Mouse (Mus musculus) lung, postnatal 36 days (tissue): ENCODE measurements around the gene Cd27.
"Not testable (repeated sequence)": the region's sequence is repeated elsewhere in the genome, so short reads cannot be mapped to it uniquely, and the experiment has no call there.

ENCODE experiments used
- DNase-seq: peaks from one replicate; pipeline ENCODE4 v3.0.0; 2022; ENCODE audit warnings: mixed read lengths

Cd27 gene

DNA sequence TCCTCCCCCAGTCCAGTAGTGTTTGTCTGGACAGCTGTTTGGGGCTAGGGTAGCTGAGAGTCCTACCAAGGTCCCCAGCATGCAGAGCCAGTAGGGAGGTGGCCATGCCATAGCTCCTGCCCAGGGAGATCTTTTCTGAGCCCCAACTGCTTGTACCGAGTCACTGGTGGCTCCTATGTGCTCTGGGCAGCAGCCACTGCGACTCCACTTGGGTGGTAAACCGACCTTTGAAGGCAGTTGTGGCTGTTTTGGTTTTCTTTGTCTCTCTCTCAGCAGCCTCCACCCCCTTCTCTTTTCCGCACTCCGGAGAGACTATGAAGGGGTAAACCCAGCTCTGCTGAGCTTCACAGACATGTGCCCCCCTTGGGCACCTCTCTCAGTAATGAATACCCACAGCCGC lies at the start of gene Cd27:
Gene Cd27 (minus strand): TSS at position 229 of the 400 bp plus-strand sequence.
- no peak for DNase-seq

DNA sequence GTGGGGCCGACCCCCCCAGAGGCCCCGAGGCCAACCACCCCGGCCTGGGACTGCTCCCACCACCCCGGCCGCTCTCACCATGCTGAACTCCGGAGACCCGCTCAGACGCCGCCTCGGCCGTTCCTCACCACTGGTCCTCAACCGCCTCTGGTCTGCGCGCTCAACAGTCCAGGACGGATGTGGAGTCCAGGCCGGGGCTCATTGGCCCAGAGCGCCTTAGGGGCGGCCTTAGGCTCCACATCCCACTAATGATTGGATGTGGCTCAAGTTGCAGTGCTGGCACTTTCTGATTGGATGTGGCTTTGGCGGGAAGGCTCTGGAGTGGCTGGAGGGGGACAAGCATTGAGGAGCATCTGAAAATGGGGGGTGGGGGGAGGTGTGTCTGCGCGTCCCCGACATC lies 49.1 kb upstream of the Cd27 start, which contains the start of gene Tuba3a:
Gene Tuba3a (minus strand): TSS at position 153 of the 400 bp plus-strand sequence.
- no peak for DNase-seq

DNA sequence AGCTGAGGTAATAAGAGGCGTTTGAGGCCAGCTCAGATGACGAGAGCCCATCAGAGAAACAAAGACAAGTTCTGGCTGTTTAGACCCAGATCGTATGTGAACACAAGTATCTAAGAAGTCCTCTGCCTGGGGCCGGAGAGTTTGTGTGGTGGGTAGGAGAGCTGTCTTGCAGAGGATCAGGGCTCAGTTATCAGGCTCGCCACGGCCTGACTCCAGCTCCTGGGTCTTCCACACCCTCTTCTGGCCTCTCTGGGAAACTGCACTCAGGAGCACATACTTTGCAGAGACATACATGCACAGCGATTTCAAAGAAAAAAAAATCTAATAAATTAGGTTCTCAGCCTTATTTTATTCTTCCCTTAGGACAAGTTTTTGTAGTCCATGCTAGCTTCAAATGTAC lies 47.9 kb upstream of the Cd27 start:
- no peak for DNase-seq

DNA sequence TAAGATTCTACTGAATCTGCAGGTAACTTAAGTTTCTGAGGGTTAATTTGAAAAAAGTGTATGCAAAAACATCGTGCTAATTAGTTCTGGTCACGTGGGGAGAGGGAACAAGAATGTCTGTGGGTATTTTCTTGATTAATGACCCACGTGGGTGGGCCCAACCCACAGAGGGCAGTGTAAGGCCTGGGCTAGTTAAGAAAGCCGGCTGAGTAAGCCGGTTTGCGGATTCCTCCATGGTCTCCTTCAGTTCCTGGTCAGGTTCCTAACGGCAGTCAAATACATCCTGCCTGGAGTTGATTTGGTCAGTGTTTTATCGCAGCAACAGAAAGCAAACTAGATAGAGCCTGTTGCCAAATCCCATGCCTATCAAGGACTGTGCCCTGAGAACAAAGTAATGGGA lies 47.4 kb upstream of the Cd27 start:
- no peak for DNase-seq

DNA sequence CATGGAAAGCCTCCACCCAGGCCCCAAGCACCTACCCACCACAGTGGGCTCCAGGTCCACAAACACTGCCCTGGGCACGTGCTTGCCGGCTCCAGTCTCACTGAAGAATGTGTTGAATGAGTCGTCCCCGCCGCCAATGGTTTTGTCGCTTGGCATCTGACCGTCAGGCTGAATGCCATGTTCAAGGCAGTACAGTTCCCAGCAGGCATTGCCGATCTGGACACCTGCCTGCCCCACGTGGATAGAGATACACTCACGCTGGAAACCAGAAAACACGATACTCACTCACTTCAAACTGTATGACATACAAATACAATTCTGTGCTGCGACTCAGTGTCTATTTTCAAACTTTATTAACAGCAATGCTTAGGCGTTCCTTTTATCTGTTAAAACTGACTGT lies 45.9 kb upstream of the Cd27 start:
- DNase-seq: not testable (repeated sequence)

DNA sequence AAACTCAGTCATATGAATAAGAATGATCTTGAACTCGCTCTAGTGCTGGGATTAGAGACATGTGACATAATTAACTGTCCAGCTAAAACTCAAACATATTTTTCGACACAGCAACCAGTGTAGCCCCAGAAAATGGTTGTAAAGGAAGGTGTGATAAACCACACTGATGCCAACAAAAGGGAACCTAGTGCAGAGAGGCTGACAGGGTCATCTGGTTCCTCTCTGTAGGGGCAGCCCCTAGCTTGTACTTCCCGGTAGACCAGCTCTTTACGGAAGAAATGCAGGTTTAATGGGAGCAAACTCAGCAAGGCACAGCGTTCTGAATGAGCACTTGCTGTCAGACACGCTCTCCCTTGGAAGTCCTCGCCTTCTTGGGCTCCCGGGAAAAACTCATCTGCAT lies 42.9 kb upstream of the Cd27 start:
- no peak for DNase-seq

DNA sequence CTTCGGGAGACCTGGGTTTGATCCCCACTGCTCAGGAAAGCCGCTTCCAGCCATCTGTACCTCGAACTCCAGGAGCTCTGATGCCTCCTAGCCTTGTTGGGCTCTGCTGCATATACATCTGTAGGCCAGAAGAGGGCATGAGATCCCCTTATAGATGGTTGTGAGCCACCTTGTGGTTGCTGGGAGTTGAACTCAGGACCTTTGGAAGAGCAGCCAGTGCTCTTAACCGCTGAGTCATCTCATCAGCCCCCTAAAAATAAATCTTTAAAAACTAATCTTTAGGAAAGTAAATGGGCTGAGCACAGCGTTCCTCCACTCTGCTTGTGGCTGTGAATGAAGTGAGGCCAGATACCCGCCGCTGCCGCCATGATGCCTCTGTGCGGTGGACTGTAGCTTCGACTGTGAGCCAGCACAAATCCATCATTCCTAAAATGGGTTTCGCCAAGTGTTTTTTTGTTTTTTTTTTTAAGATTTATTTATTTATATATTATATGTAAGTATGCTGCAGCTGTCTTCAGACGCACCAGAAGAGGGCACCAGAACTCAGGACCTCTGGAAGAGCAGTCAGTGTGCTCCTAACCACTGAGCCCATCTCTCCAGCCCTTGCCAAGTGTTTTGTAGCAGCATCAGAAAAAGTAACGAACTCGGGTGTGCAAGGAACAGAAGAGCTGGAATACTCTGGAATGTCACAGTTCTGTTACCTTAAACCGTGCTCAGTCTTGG lies 38.2 kb upstream of the Cd27 start:
- DNase-seq: peak; percentile 78

DNA sequence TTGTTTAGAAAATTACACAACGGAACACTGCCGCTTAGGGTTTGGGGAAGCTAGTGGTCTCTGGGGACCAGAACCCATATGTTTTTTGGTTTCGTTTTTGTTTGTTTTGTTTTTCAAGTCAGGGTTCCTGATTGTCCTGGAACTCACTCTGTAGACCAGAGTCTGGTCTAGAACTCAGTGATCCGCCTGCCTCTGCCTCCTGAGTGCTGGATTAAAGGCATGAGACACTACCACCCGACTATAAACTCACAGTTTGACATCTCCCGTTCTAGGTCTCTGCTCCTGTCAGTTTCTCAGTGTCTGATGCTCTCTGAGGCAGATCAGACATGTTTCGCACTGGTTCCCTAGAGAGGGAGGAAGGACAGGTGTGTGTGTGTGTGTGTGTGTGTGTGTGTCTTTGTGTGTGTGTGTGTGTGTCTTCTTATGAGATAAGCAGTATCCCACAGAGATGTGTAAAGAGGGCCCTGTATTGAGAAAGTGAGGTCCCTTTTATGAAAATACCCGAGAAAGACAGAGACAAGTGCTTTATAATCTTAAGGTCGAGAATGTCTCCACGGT lies 35.5 kb upstream of the Cd27 start:
- no peak for DNase-seq

DNA sequence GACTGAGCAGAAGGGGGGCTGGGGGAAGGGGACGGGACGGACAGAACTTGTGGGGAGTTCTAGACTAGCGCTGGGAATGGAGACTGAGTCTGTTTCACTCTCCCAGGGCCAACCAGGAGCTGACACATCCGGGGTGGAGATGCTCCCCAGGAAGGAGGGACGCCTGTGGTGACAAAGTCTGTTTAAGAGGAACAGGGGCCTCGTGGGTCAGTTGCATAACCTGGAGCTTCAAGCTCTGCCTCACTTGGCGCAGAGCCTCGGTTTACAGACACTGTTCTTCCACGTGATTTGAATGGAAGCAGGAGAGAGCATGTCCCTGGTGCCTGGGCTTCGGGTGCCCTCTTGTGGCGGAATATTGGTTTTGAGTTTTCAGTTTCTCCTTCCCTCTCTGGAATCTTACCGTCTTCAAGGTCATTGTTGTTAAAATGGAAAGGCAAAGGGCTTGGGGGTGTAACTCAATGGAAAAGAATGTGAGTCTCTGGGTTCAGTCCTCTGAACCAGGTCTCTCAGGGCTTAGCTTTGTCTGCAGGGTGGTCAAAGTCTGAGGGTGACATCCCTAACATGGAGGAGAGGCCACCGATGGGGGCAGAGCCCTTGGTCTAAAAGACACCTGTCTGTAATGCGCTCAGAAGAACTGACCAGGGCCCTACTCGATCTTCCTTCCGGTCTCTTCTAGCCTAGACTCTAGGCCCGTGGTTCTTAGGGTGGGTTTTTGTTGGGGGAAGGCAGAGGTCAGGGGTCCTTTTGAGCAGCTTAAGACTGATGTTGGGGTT lies 34.8 kb upstream of the Cd27 start:
- peak; percentile 98 for DNase-seq

DNA sequence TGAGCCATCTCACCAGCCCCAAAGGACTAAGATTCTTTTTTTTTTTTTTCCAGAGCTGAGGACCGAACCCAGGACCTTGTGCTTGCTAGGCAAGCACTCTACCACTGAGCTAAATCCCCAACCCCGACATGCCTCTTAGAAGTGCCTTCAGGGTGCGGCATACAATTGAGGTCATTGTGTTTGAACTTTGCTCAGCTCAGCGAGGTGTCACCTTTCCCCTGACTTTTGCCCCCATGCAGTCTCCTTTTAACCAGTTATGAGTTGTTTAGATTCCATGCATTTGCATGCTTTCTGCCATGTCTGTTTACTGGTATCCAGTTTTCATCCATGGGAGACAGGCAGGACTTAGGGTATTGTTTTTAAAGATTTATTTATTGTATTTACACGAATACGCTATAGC lies 32.0 kb upstream of the Cd27 start:
- no peak for DNase-seq

DNA sequence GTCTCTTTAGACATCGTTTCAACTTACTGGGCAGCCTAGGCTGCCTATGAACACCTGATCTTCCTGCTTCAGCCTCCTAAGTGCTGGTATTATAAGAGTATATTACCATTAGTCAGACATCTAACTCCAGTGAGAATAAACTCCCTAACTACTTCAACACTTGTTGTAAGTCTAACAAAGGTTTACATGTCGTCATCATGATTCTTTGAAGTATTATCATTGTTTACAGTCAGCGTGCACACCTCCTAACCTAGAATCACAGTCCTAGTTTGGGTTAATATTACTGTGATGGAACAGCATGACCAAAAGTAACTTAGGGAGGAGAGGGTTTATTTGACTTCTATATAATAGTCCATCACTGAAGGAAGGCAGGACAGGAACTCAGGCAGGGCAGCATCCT lies 30.7 kb upstream of the Cd27 start:
- DNase-seq: no peak

DNA sequence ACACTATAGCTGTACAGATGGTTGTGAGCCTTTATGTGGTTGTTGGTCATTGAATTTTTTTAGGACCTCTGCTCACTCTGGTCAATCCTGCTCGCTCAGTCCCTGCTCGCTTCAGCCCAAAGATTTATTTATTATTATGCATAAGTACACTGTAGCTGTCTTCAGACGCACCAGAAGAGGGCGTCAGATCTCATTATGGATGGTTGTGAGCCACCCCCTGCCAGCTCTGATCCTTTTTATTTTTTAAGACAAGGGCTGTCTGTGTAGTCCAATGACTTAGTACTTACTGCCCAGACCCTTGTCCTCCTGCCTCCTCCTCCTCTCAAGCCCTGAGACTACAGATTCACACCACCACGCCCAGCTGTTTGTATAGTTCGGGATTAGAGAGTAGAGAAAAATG lies 29.8 kb upstream of the Cd27 start:
- DNase-seq: not testable (repeated sequence)

DNA sequence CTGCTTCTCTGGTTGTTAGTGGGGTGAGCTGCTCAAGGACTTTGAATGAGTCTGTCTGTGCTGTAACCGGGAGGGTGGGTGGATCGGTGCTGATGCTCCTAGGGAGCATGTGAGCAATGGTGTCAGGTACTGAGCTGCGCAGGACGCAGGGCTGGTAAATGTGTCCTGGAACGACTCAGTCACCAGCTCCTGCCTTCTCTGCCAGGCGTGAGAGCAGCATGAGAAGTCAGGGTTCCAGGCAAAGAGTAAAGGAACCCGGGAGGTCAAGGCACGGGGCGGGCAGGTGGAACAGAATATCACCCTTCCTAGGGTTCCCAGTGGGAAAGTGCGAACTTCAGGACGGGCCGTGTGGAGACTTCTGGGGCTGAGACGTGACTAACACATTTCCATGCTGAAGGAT lies 29.3 kb upstream of the Cd27 start:
- DNase-seq: no peak

DNA sequence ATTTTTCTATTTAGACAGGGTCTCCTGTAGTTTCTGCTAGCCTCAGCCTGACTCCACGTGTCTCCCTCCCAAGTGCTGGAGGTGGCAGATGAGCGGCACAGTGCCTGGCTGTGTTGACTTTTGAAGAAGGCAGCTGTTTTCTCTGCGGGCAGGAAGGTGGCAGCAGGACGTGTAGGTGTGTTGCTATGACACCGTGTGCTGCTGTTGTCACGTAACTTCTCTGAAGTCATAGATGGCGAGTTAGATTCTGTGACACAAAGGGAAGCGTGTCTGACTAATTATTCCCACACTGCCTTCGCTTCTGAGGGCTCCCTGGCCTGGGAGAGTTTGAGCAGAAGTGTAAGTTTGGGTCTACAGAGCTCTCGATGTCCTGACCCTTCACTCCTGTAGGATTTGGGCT lies 28.4 kb upstream of the Cd27 start:
- DNase-seq: peak; percentile 48

DNA sequence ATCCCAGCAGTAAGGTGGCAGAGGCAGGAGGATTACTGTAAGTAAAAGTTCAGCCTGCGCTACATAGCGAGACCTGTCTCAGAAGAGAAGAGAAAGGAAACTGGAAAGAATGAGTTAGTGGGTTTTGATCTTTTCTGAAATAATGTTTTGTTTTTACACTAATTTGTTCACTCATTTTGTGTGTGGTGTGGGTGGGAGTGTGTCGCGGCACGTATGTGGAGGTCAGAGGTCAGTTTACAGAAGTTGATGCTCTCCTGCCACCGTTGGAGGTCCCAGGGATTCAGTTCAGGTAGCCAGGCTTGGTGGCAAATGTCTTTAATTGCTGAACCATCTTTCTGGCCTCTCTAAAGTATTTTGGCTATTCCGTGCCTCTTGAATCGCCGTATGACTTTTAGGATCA lies 27.4 kb upstream of the Cd27 start:
- no peak for DNase-seq

DNA sequence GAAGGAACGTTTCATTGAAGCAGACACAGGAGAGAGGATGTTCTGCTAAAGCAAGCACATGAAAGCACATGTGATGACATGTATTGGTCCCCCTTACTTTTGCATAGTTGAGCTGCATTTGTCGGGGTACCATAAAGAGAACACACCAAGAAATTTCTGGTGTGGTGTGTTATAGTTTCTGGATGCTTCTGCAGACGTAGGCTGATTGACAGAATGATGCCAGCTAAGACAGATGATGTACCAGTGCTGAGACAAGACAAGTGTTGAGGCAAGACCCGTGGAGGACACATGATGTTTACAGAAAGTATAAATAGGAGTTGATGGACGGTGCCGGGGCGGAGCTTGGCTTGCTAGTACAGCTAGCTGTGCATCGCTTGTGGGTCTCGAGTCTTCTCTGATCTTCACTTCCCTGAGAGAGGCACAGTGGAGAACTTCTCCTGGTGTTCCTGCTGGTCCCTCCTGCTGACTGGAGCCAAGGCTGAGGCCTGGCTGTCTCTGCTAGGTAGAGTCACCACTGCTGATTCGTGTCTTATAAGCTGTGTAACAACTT lies 23.3 kb upstream of the Cd27 start:
- DNase-seq: no peak

DNA sequence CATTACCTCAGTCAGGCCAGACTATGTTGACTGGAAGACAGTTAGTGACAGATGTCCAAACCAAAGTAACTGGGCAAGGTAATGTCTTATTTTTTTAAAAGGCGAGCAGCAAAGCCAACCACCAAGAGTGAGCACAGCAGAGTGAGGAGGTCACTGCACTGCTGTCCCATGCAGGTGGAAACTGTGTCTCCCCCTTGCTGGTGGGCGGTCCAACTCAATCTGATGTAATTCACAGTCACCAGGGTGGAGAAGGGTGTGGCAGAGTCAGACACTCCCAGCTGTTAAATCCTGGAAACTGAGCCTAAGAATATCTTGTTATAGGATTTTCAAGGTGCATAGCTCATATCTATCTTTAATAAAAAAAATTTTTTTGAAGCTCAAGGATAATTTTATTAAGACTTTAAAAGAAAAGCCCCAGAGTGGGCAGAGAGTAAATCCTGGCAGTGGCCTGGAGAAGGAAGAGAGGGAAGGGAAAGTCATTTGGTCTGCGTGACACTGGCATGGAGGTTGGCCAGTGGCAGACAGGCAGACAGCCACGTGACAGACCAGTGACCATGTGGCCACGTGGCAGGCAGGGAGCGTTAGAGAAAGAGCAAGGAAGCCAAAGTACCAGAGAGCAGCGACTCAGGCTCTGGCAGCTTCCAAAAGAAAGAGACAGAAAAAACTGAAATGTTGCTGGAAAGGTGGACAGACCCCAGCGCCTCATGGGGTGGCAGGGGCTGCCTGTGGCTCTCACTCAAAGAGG lies 19.6 kb upstream of the Cd27 start:
- DNase-seq: peak; percentile 61

DNA sequence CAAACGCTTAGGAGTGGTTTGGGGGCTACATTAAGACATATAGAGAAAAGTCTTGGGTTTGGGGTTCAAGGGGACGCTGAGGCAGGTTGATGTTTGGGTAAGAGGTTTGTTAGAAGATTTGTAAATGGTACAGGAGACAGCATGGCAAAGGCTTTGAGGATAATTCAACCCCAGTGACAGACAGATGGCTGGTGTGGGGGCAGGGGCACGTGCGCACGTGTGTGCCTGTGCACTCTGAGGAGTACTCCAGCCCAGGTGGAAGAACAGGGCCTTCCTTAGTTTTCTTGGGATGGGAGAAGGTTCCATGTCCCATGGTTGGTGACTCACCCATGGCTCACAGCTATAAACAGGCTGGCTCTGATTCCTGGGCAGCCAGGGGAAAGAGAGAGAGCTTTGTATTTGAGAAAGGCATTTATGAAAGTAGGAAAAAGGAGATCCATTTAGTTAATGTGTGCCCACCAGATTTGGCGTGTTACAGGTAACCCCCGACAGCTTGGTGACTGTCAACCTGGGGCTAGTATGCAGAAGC lies 18.8 kb upstream of the Cd27 start:
- DNase-seq: no peak

DNA sequence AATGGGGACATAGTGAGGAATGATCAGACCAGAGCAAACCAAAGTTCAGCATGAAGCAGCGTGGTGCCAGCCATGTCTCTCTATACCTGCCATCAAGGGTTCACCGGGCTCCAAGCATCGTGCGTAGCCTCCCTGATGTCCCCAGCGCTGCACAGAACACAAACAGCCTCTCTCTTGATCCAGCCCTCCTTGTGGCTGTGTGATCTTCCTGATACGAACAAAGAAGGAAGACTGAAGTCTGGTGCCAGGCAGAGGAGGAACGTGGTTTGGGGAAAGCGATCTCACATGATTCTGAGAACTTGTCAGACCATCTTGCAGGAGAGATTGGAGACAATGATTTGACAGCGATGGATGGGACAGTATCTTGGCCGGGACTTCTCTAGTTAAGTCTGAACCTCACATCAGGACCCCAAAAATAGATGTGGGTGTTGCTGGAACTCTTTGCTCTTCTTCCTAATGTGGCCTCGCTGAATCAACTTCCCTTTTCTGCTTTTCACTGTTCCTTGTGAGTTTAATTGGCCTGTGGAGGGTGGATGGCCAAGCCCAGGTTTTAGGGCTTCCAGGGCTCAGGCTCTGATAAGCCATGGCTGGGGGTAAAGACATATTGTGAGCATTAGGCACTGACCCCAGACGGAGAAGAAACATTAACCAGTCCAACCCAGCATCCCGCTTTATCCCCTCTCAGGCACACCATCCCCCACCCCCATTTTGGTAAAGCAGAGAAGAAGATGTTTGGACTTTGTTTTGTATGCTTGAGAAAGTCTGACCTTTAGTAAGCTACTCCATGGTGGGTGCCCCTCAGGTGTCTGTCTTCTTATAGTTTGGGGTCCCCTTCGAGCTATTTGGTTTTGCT lies 17.3 kb upstream of the Cd27 start:
- peak; percentile 50 for DNase-seq

DNA sequence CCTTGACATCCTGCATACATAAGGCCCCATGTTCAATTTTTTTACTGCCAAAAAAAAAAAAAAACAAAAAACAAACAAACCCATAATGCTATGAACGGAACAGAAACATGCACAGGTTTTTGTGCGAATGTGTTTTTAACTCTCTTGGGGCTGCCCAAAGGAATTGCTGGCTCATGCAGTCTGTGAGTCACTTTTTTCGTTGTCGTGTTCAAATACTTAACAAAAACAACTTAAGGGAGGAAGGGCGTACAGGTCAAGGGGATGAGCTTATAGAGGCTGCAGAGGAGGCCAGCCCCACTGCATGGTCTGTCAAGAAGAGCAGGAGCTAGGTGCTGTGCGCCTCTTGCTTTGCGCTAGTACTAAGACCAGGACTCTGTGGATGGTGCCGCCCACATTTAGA lies 15.9 kb upstream of the Cd27 start:
- no peak for DNase-seq

DNA sequence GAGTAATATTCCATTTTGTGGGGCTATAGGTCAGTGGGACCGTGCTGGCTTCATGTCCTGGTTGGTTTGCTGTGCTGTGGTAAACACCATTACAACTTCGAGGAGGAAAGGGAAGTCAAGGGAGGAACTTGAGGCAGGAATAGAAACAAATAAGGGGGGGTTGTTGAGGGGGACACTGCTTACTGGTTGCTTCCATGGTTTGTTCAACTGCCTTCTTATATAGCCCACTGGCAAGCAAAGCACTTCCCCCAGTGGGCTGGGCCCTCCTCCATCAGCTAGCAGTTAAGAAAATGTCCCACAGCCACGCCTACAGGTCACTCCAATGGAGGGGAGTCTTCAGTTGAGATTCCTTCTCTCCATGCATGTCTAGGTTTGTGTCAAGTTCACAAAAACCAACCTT lies 15.5 kb upstream of the Cd27 start:
- peak; percentile 49 for DNase-seq

DNA sequence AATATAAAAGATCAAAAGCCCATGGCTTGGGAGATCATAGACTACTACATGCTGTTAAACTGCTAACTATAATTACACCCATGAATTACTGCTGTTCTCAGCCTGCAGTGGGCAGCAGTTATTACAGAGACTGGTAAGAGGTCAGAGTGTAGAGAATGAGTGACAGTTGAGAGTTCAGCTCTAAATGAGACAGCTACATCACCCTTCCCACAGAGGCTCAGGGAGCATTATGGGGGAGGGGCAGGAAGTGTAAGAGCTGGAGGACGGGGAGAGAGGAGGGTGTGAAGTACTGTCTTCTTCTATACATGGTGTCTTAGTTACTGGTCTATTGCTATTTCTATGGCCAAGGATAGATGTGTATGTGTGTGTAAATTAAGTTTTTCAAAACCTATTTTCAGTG lies 7.7 kb upstream of the Cd27 start:
- no peak for DNase-seq
